9 mouse cellular contexts compared by ENCODE assay signal in genomic region chr8:124585718-124586425, GRCm38 (mm10). TPM values are rescaled to one million over a fixed set of nuclear protein-coding genes. Genes with fewer than 3 reads are reported as not detected.
DNase-seq lines count a peak whose midpoint lies in the region; ATAC-seq lines count a peak whose summit lies in the region.
"Had no signal": no experiment of that assay in that cellular context is flagged by ENCODE, and none has a peak within 500 bp of the region (broad histone marks: within the 10 kb centered on the region; RNA-seq: fewer than 3 reads in every experiment).

No protein-coding gene starts in this region.

- DNase-seq in adrenal gland, adult 2 months, result peak; percentile 63
- no peak for DNase-seq in adrenal gland, postnatal 4 days (ENCODE audit: low spot score in 2 of 2)
- DNase-seq in liver, embryonic 13.5 days, result no peak
- no peak for DNase-seq in liver
- DNase-seq in naive thymus-derived CD4-positive, alpha-beta T cell, adult 2 months (ENCODE audit: low read depth), result peak; percentile 15

- no peak overlapping the region for H3K27ac ChIP-seq in liver, embryonic 13.5 days
- peak overlapping the region; percentile 34 for H3K27ac ChIP-seq in heart, embryonic 15.5 days

- H3K36me3 ChIP-seq in liver, embryonic 13.5 days, result no peaks in the 10 kb centered on the region
- H3K36me3 ChIP-seq in heart, embryonic 15.5 days, result no peaks in the 10 kb centered on the region

- no peaks in the 10 kb centered on the region for H3K27me3 ChIP-seq in liver, embryonic 13.5 days
- H3K27me3 ChIP-seq in heart, embryonic 15.5 days, result no peaks in the 10 kb centered on the region

- no peak overlapping the region for H3K4me3 ChIP-seq in liver, embryonic 13.5 days (replicated peaks)
- no peak overlapping the region for H3K4me3 ChIP-seq in heart, embryonic 15.5 days

- H3K4me2 ChIP-seq in liver, embryonic 13.5 days, result no peak overlapping the region
- no peak overlapping the region for H3K4me2 ChIP-seq in heart, embryonic 15.5 days

- ATAC-seq in liver, embryonic 13.5 days (ENCODE audit: low read depth), result peak; percentile 43
- ATAC-seq in heart, embryonic 15.5 days (replicated peaks; ENCODE audit: insufficient number of reproducible peaks, insufficient read depth, low FRiP score, low read depth), result peak; percentile 70; the same call in 1 of the 2 replicates
- no peak for ATAC-seq in megakaryocyte, adult 5-6 weeks (ENCODE audit: poor library complexity, severe bottlenecking)
- ATAC-seq in granulocyte monocyte progenitor cell, adult 5-6 weeks (replicated peaks; ENCODE audit: poor library complexity, severe bottlenecking), result no peak

- H3K9me3 ChIP-seq in liver, embryonic 13.5 days (replicated peaks), result no peaks in the 10 kb centered on the region
- H3K9me3 ChIP-seq in heart, embryonic 15.5 days (replicated peaks), result no peaks in the 10 kb centered on the region

- peaks cover 17% of the 10 kb centered on the region for H3K4me1 ChIP-seq in liver, embryonic 13.5 days (replicated peaks)
- H3K4me1 ChIP-seq in heart, embryonic 15.5 days (replicated peaks), result peaks cover 14% of the 10 kb centered on the region

- no peak overlapping the region for H3K9ac ChIP-seq in liver, embryonic 13.5 days
- no peak overlapping the region for H3K9ac ChIP-seq in heart, embryonic 15.5 days

- WGBS in liver, embryonic 13.5 days (ENCODE audit: insufficient replicate concordance), result 26% methylated on average over 3 of the region's 3 CpGs
- WGBS in heart, embryonic 15.5 days, result 38% methylated on average over 3 of the region's 3 CpGs

RNA-seq across cellular contexts. Expression of gene Capn9, which starts 10.0 kb away (rescaled TPM):
- total RNA-seq in adrenal gland, adult 2 months (2021), result under 1 TPM in 1 of 2 experiments, not detected in 1; 0.26 TPM
- 0.11 and 0.12 TPM in 2 replicates for polyA plus RNA-seq in adrenal gland, adult 2 months (2012; rRNA removed)
- under 1 TPM; 0.23 to 0.59 TPM for total RNA-seq in adrenal gland, postnatal 4 days (2021)
- polyA plus RNA-seq in liver, embryonic 13.5 days (2015; fragmentation: Nextera tagmentation; extraction: Ambion mirVana), result 0.22 TPM in 1 of 2 replicates, not detected in the other
- polyA plus RNA-seq in heart, embryonic 15.5 days (2015; fragmentation: Nextera tagmentation; extraction: Ambion mirVana), result 0.20 and 0.30 TPM in 2 replicates
- not detected in 2 replicates for total RNA-seq in megakaryocyte, adult 5-6 weeks (2015)
- total RNA-seq in megakaryocyte, adult 5-6 weeks (2017), result not detected in 2 replicates
- not detected in 2 replicates for total RNA-seq in granulocyte monocyte progenitor cell, adult 5-6 weeks (2014; fragmentation: Nextera tagmentation)
- total RNA-seq in granulocyte monocyte progenitor cell, adult 5-6 weeks (2017), result not detected in 2 replicates
- total RNA-seq: left cerebral cortex, postnatal 10 days had no signal

RNA-seq across cellular contexts. Expression of gene Agt, which starts 16.4 kb away (rescaled TPM):
- 10 to 100 TPM in 1 of 2 experiments, 1 to 10 TPM in 1; 4.1 to 12.3 TPM for total RNA-seq in adrenal gland, adult 2 months (2021)
- polyA plus RNA-seq in adrenal gland, adult 2 months (2012; rRNA removed), result 17.3 and 19.6 TPM in 2 replicates
- total RNA-seq in adrenal gland, postnatal 4 days (2021), result 100 to 1,000 TPM in 1 of 2 experiments, 1 to 10 TPM in 1; 8.3 to 104 TPM
- 50.2 and 54.9 TPM in 2 replicates for polyA plus RNA-seq in liver, embryonic 13.5 days (2015; fragmentation: Nextera tagmentation; extraction: Ambion mirVana)
- polyA plus RNA-seq in heart, embryonic 15.5 days (2015; fragmentation: Nextera tagmentation; extraction: Ambion mirVana), result 1.3 and 2.7 TPM in 2 replicates
- total RNA-seq in megakaryocyte, adult 5-6 weeks (2015), result 0.27 TPM in 1 of 2 replicates, not detected in the other
- 0.11 and 0.94 TPM in 2 replicates for total RNA-seq in megakaryocyte, adult 5-6 weeks (2017)
- total RNA-seq in granulocyte monocyte progenitor cell, adult 5-6 weeks (2014; fragmentation: Nextera tagmentation), result not detected in 2 replicates
- not detected in 2 replicates for total RNA-seq in granulocyte monocyte progenitor cell, adult 5-6 weeks (2017)

Comparison
In these comparisons a context has a peak if more than half of its experiments do, and no peak if none do; other contexts are left out.
1. DNase-seq: peak in adrenal gland, adult 2 months (single experiment) and naive thymus-derived CD4-positive, alpha-beta T cell, adult 2 months (single experiment); none in adrenal gland, postnatal 4 days (0 of 2), liver, embryonic 13.5 days (single experiment) and liver (single experiment).
2. ATAC-seq: peak in liver, embryonic 13.5 days (single experiment) and heart, embryonic 15.5 days (single experiment); none in megakaryocyte, adult 5-6 weeks (single experiment) and granulocyte monocyte progenitor cell, adult 5-6 weeks (single experiment).